In the genomic region with DNA sequence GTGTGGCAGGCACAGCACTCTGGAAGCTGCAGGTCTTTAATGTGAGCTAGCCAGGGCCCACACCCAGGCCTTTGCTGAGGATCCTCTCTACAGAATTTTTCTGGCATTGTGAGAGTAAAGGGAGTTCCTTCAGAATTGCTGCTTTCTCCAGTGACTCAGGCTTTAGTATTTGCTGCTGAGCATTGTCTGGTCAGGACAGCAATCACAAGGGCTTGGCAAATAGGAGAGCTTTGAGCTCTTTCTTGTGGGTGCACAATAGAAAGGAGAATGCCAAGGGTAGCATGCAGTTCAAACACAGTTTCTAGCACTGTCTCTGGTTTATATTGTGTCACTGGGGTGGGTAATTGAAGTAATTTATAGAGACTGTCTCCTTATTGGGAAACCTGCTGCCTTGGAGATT, we compare ENCODE assay signal across 11 mouse cellular contexts. TPM values are rescaled to one million over a fixed set of nuclear protein-coding genes. Genes with fewer than 3 reads are reported as not detected.
DNase-seq lines count a peak whose midpoint lies in the region; ATAC-seq and TF ChIP-seq lines count a peak whose summit lies in the region.
"Had no signal": no experiment of that assay in that cellular context is flagged by ENCODE, and none has a peak within 500 bp of the region (broad histone marks: within the 10 kb centered on the region; RNA-seq: fewer than 3 reads in every experiment).

No protein-coding gene starts in this region.

- DNase-seq in heart, postnatal 25 days (ENCODE audit: low spot score) = no peak
- DNase-seq in neural tube, embryonic 11.5 days (ENCODE audit: low spot score) = no peak
- no peak for DNase-seq in neural tube, embryonic 10.5 days (ENCODE audit: extremely low spot score, low spot score)
- DNase-seq in liver, postnatal 0 days = no peak
- no peak for DNase-seq in cerebellum, postnatal 25 days
- DNase-seq in thymus, adult 18-20 months = no peak
- no peak for DNase-seq in cerebellum, adult 18-20 months
- DNase-seq: adrenal gland, adult 8-10 months had no signal

- no peak for TF ChIP-seq CTCF in liver, postnatal 0 days (IDR thresholded peaks at IDR 0.05; ENCODE audit: low read depth)

- no peaks in the 10 kb centered on the region for H3K27me3 ChIP-seq in heart, embryonic 12.5 days (replicated peaks)
- no peaks in the 10 kb centered on the region for H3K27me3 ChIP-seq in neural tube, embryonic 11.5 days (ENCODE audit: control insufficient read depth, insufficient read depth, low read length)
- H3K27me3 ChIP-seq in liver, postnatal 0 days (ENCODE audit: insufficient read depth, low read length) = no peaks in the 10 kb centered on the region
- H3K27me3 ChIP-seq: CH12.LX; heart, embryonic 15.5 days had no signal

- peaks cover 8% of the 10 kb centered on the region; the same call in 1 of the 2 replicates for H3K36me3 ChIP-seq in heart, embryonic 12.5 days
- H3K36me3 ChIP-seq in neural tube, embryonic 11.5 days (ENCODE audit: control insufficient read depth, insufficient read depth, low read length) = no peaks in the 10 kb centered on the region
- H3K36me3 ChIP-seq in liver, postnatal 0 days (replicated peaks; ENCODE audit: insufficient read depth, low read length) = no peaks in the 10 kb centered on the region
- H3K36me3 ChIP-seq: heart, embryonic 15.5 days had no signal

- no peaks in the 10 kb centered on the region for H3K9me3 ChIP-seq in heart, embryonic 12.5 days (replicated peaks)
- no peaks in the 10 kb centered on the region for H3K9me3 ChIP-seq in neural tube, embryonic 11.5 days (ENCODE audit: control insufficient read depth, low read length)
- H3K9me3 ChIP-seq in liver, postnatal 0 days (ENCODE audit: low read length) = no peaks in the 10 kb centered on the region
- H3K9me3 ChIP-seq: heart, embryonic 15.5 days had no signal

- no peak overlapping the region for H3K4me3 ChIP-seq in heart, embryonic 12.5 days
- no peak overlapping the region for H3K4me3 ChIP-seq in neural tube, embryonic 11.5 days (ENCODE audit: low read depth, low read length)
- 0 out of 2 replicates have a peak overlapping the region, but pooled peaks have one; percentile 7 for H3K4me3 ChIP-seq in liver, postnatal 0 days (ENCODE audit: low read depth, low read length)
- H3K4me3 ChIP-seq: heart, embryonic 15.5 days had no signal

- ATAC-seq in heart, embryonic 12.5 days (ENCODE audit: insufficient number of reproducible peaks, low FRiP score) = no peak
- no peak for ATAC-seq in neural tube, embryonic 11.5 days (ENCODE audit: insufficient read depth, low FRiP score, low TSS enrichment)
- ATAC-seq in liver, postnatal 0 days = no peak

- H3K9ac ChIP-seq in heart, embryonic 12.5 days = no peak overlapping the region
- H3K9ac ChIP-seq in neural tube, embryonic 11.5 days (ENCODE audit: low read length) = 0 out of 2 replicates have a peak overlapping the region, but pooled peaks have one; percentile 11
- peak overlapping the region; percentile 38; the same call in 1 of the 2 replicates for H3K9ac ChIP-seq in liver, postnatal 0 days (replicated peaks)
- H3K9ac ChIP-seq: heart, embryonic 15.5 days had no signal

- H3K4me2 ChIP-seq in heart, embryonic 12.5 days = peak overlapping the region; percentile 16; the same call in 1 of the 2 replicates
- no peak overlapping the region; the same call in 1 of the 2 replicates for H3K4me2 ChIP-seq in neural tube, embryonic 11.5 days (ENCODE audit: low read depth)
- H3K4me2 ChIP-seq in liver, postnatal 0 days (ENCODE audit: low read depth, low read length) = peak overlapping the region; percentile 95
- H3K4me2 ChIP-seq: heart, embryonic 15.5 days had no signal

- intact Hi-C loops in heart, postnatal 25 days (cut with DNase I) = no loop called here

- H3K4me1 ChIP-seq in heart, embryonic 12.5 days (replicated peaks) = peaks cover 41% of the 10 kb centered on the region
- H3K4me1 ChIP-seq in neural tube, embryonic 11.5 days (ENCODE audit: control insufficient read depth, insufficient read depth, low read length) = peaks cover 31% of the 10 kb centered on the region
- peaks cover 38% of the 10 kb centered on the region for H3K4me1 ChIP-seq in liver, postnatal 0 days (ENCODE audit: insufficient read depth)

- no peak for TF ChIP-seq EP300 in liver, postnatal 0 days (IDR thresholded peaks at IDR 0.05; ENCODE audit: low read depth)

- 0 out of 2 replicates have a peak overlapping the region, but pooled peaks have one; percentile 8 for H3K27ac ChIP-seq in heart, embryonic 12.5 days (ENCODE audit: poor library complexity, severe bottlenecking)
- no peak overlapping the region for H3K27ac ChIP-seq in neural tube, embryonic 11.5 days (ENCODE audit: low read depth, low read length)
- H3K27ac ChIP-seq in liver, postnatal 0 days (ENCODE audit: low read depth) = peak overlapping the region; percentile 85
- H3K27ac ChIP-seq: heart, embryonic 15.5 days had no signal

RNA-seq across cellular contexts. Expression of gene Zfand3, which starts 3.9 kb away (rescaled TPM):
- polyA plus RNA-seq in heart, embryonic 12.5 days (2016; fragmentation: Nextera tagmentation; extraction: Ambion mirVana) = 59.5 and 64.4 TPM in 2 replicates
- 100 to 1,000 TPM; 127 to 128 TPM for total RNA-seq in heart, postnatal 25 days (2021)
- polyA plus RNA-seq in neural tube, embryonic 11.5 days (2014; fragmentation: Nextera tagmentation; extraction: Ambion mirVana) = 65.8 and 67.0 TPM in 2 replicates
- 24.7 and 26.2 TPM in 2 replicates for polyA plus RNA-seq in liver, postnatal 0 days (2015; fragmentation: Nextera tagmentation; extraction: Ambion mirVana)

RNA-seq across cellular contexts. Expression of gene Mdga1, which starts 38.5 kb away (rescaled TPM):
- 3.9 and 6.2 TPM in 2 replicates for polyA plus RNA-seq in heart, embryonic 12.5 days (2016; fragmentation: Nextera tagmentation; extraction: Ambion mirVana)
- 10 to 100 TPM; 14.0 to 18.3 TPM for total RNA-seq in heart, postnatal 25 days (2021)
- polyA plus RNA-seq in neural tube, embryonic 11.5 days (2014; fragmentation: Nextera tagmentation; extraction: Ambion mirVana) = 2.5 and 2.9 TPM in 2 replicates
- polyA plus RNA-seq in liver, postnatal 0 days (2015; fragmentation: Nextera tagmentation; extraction: Ambion mirVana) = 2.0 and 2.2 TPM in 2 replicates
